Mouse (Mus musculus): Measurements from ENCODE around the gene Rmi1. TPM values are rescaled to one million over a fixed set of nuclear protein-coding genes. Genes with fewer than 3 reads are reported as not detected.

Rmi1 gene
- 8.7 and 10.6 TPM in 2 replicates for polyA plus RNA-seq (2012; rRNA removed)

GRCm38 (mm10) chr13:58402003-58402743, at the start of gene Rmi1:
Rmi1 (plus strand) TSS chr13:58402248.

DNA sequence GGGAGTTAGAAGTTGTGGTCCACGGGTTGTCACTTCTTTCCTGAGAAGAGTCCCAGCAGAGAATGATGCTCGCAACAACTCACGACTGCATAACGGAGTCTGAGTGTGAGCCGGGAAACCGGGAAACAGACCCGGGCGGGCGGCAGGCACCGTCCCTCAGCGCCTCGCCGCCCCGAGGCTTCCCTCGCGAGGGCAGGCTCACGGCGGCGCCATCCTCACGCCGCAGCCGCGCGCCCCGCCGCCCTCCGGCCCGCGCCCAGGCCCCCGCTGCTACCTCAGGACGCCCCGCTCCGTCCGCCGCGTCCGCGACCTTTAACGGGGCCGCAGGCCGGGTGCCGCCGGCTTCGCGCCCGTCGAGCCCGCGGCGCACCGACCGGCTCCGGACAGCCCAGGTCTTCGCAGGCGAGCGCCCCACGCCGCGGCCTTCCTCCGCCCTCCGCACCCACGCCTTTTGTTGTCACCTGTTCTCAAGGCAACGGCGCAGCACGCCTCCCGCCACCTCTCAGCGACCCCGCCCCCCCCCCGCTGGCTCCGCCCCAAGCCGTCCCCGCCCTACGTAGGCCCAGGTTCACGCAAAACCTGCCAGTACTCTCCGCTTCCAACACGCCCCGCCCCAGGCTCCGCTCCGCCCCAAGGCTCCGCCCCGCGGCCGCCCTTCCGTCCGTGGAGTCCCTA, 43.3 kb upstream of the Rmi1 start, which contains the start of gene Kif27:
TSS of gene Kif27 (minus strand) at position 494 of the 675 bp plus-strand sequence.

DNA sequence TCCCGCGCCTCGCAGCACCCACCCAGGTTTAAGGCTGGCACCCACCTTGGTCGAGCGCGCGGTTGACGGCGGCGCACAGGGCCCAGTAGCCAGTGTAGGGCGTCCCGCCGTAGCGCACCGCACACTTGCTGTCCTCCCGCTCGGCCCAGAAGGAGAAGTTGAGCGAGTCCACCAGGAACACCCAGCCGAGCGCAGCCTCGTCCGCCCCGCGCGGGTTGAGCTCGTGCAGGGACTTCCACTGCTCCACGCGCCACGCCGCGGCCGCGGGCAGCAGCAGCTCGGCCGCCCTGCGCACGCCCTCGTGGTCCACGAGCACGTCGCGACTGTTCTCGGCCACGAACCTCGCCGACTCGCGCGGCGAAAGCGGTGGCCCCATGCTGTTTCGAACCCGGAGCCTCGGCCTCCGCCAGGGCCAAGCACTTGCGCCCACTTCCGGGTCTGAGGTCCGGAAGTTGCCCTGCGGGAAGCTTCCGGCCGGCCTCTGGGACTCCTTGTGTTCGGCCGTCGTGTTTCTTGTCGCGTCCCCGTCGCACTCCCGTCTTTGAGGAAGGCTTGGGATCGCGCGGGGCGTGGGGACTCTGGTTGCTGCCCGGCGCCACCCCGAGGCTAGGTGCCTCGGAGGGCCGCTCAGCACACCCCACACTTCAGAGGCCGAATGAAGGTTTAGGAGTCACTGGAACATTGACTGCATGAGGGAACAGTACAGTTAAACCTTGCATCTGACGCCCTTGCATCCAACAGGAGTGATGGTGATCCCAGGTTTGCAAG, 17.1 kb upstream of the Rmi1 start, which contains the start of gene 2210016F16Rik:
TSS of gene 2210016F16Rik (minus strand) at position 447 of the 768 bp plus-strand sequence.

DNA sequence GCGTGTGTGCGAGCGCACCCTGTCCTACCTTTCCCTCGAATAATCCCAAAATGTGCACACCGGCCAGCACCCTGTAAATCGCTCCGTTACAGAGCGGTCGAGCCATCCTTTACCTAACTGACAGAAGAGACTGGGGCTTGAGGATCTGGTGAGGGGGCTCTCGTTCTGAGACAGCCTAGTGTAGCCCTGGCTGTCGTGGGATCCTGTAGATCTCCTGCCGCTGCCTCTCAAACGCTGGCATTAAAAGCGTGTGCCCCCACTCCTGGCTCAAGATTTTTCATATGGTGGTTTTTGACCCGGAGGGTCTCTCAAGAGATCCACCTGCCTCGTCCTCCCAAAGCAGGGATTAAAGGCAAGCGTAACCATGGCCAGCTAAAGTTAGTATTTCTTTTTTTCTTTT, 1.2 kb downstream of the Rmi1 start, which contains the start of gene Hnrnpk:
TSS of gene Hnrnpk (minus strand) at position 101 of the 400 bp plus-strand sequence.

Other genes with a start within 250 kb of the Rmi1 start
- gene Idnk, start 244.6 kb upstream of the Rmi1 start, polyA plus RNA-seq (2012; rRNA removed), result 5.9 and 7.5 TPM in 2 replicates
- 25.5 and 30.7 TPM in 2 replicates for gene Ubqln1, start 186.6 kb upstream of the Rmi1 start, polyA plus RNA-seq (2012; rRNA removed)
- 4.9 TPM in 2 replicates for gene Gkap1, start 126.5 kb upstream of the Rmi1 start, polyA plus RNA-seq (2012; rRNA removed)
- 0.02 and 0.03 TPM in 2 replicates for gene Kif27, start 43.1 kb upstream of the Rmi1 start, polyA plus RNA-seq (2012; rRNA removed)
- gene 2210016F16Rik, start 17.0 kb upstream of the Rmi1 start, polyA plus RNA-seq (2012; rRNA removed), result 9.1 and 9.9 TPM in 2 replicates
- 264 and 314 TPM in 2 replicates for gene Hnrnpk, start 1.1 kb downstream of the Rmi1 start, polyA plus RNA-seq (2012; rRNA removed)
- gene Slc28a3, start 208.6 kb downstream of the Rmi1 start, polyA plus RNA-seq (2012; rRNA removed), result 0.02 TPM in 1 of 2 replicates, not detected in the other

All from liver, embryonic 14 days (tissue).